Mouse (Mus musculus) megakaryocyte, embryonic 14.5 days (primary cell): ENCODE results near the gene Scai. TPM values are rescaled to one million over a fixed set of nuclear protein-coding genes. Genes with fewer than 3 reads are reported as not detected.

Source experiments
- H3K27me3 ChIP-seq: replicated peaks from 2 replicates; pipeline ENCODE3; 2012; ENCODE audit warnings: inconsistent platforms
- H3K36me3 ChIP-seq: replicated peaks from 2 replicates; pipeline ENCODE3; 2012; ENCODE audit warnings: low read length, inconsistent platforms, mixed read lengths
- H3K4me1 ChIP-seq: 2 replicates; pipeline ENCODE4 v1.6.1; 2012; ENCODE audit warnings: inconsistent platforms
- H3K4me3 ChIP-seq: replicated peaks from 2 replicates; pipeline ENCODE3; 2012; ENCODE audit warnings: moderate library complexity, mild to moderate bottlenecking, inconsistent platforms
- H3K9me3 ChIP-seq: 2 replicates; pipeline ENCODE4 v1.6.1; 2012; ENCODE audit warnings: inconsistent platforms
- FLI1 ChIP-seq: IDR thresholded peaks from 2 replicates; pipeline ENCODE4 v1.6.1; 2012; ENCODE audit warnings: low read length, inconsistent platforms, mixed read lengths
- GATA1 ChIP-seq: IDR thresholded peaks from 3 replicates; pipeline ENCODE4 v1.6.1; 2012; ENCODE audit warnings: mixed read lengths, low read length, inconsistent platforms, borderline replicate concordance
- polyA plus RNA-seq: library from polyadenylated mRNA; stranded (reverse); fragments of >175 nt; gene quantifications from 2 replicates; pipeline ENCODE4 v1.2.3, GENCODE M21; 2012; ENCODE audit warnings: low replicate concordance; ENCODE audit not compliant: insufficient read depth

The Scai gene
- polyA plus RNA-seq, 1 experiment = 7.7 TPM

DNA sequence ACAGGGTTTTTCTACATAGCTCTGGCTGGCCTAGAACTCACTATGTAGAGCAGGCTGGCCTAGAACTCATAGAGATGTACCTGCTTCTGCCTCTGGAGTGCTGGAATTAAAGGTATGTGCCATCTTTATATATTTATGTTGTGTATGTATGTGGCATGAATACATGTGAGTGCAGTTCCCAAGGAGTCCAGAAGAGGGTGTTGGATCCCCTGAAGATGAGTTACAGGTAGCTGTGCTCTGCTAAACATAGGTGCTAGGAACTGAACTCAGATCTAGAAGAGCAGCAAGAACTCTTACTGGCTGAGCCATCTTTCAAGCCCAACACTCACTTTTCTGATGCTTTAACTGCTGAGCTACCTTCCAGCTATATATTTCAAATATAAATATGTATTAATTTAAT, 92.5 kb downstream of the Scai start:
- H3K9me3 ChIP-seq = no peaks in the 10 kb centered on the region
- no peaks in the 10 kb centered on the region for H3K4me1 ChIP-seq
- no peak for TF ChIP-seq GATA1
- TF ChIP-seq FLI1 = no peak
- no peaks in the 10 kb centered on the region for H3K27me3 ChIP-seq
- peaks cover 38% of the 10 kb centered on the region for H3K36me3 ChIP-seq
- H3K4me3 ChIP-seq = no peak overlapping the region

DNA sequence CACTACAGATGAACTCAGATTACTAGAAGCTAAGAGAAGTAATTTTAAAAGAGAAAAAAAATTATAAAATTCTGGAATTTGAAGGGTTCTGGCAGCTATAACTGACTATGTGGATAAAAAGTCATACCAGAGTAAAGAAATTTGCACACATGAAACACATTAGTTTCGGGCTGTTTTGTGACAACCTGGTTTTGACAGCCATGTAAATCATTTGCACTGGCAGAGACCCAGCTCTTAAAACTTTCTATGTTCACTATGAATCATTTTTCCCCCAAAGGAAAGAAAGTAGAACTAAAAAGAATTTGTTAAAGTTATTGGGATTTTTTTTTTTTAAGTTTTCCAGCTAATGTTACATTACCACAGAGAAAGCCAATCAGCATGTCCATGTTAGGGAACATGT, 98.6 kb downstream of the Scai start:
- Histone ChIP-seq H3K9me3 (no peaks in the 10 kb centered on the region), H3K4me1 (no peaks in the 10 kb centered on the region), H3K27me3 (no peaks in the 10 kb centered on the region), H3K4me3 (no peak overlapping the region), H3K36me3 (peaks cover 39% of the 10 kb centered on the region)
- no peak for TF ChIP-seq FLI1
- TF ChIP-seq GATA1 = no peak

DNA sequence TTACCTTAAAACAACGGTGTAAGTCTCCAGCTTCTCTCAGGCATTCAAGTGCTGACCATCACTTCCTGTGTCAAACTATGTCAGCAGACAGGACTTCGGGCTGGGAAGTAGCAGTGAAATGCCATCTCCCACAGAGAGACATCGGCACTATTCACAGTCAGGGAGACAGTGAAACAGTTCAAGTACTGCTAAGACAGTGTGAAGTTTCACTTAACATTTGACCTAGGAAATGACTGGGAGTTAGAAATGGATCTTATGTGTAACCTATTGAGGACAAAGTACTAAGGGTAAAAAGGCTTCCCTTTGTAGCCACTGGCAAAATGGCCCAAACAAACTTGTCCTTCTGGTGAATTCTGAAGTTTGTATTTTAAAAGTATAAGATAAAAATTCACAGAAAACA, 107.8 kb downstream of the Scai start:
- Histone ChIP-seq H3K27me3 (no peaks in the 10 kb centered on the region), H3K36me3 (peaks cover 64% of the 10 kb centered on the region), H3K9me3 (no peaks in the 10 kb centered on the region), H3K4me1 (no peaks in the 10 kb centered on the region), H3K4me3 (no peak overlapping the region)
- no peak for TF ChIP-seq GATA1
- TF ChIP-seq FLI1 = no peak

DNA sequence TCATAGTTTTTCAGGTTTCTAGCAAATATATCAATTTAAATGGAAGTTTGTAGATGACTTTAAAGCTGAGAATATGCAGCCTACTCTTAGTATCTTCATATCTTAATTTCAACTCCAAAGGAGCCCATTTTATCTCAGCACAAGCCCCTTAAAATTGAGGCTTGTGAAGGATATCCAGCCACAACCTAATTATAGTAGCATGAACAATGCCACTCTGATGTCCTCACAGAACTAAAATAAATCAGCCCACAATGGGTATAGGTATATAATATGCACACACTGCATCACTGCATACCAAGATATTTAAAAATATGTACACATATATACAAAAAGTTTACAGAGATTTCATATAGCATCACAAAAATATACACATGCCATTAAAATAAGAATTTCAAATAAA, 119.9 kb downstream of the Scai start:
- H3K27me3 ChIP-seq = no peaks in the 10 kb centered on the region
- H3K4me3 ChIP-seq = no peak overlapping the region
- TF ChIP-seq GATA1 (no peak), FLI1 (no peak)
- H3K36me3 ChIP-seq = peaks cover 3% of the 10 kb centered on the region
- H3K9me3 ChIP-seq = no peaks in the 10 kb centered on the region
- peaks cover 26% of the 10 kb centered on the region for H3K4me1 ChIP-seq

DNA sequence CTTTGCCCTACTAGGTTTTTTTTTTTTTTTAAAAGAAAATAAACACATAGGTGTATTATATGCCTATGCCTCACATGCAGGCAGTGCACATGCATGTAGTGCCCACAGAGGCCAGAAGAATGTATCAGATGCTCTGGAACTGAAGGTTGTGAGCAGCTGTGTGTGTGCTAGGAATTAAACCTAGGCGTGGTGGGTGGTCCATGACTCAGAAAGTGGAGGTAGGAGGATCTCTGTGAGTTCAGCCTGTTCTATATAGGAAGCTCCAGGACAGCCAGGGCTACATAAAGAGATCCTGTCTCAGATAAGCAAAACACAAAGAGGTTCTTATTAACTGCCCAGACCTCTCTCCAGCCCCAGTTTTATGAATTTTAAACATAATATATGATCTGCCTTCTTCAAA, 121.4 kb downstream of the Scai start:
- peaks cover 32% of the 10 kb centered on the region for H3K4me1 ChIP-seq
- TF ChIP-seq GATA1 (no peak), FLI1 (no peak)

DNA sequence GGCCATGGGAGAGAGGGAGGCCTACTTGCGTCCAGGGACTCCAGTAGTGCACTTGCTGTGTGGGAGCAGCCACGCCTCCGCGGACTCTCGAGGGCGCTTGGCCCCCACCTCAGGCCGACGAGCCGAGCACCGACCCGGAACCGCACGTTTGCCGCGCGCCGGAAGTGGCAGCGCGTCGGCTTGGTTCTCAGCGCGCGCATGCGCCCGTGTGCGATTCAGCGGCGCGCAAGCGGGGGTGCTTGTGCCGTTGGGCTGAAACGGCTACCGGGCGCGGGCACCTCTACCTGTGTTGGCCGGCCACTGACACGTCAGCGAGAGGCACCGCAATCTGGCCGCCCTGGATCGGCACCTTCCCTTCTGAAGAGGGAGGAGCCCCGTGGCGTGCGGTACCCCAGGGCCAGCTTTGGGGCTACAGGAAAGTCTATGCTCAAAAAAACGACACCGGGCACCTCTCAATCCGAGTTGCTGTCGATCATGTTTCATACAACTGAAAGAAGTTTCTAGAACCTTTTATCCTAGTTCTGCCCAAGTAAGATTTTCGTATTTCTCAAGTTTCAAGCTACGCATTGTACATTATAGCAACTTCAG, 125.0 kb downstream of the Scai start, which contains the start of gene Golga1:
Gene Golga1, minus strand, starts transcription at position 142 of the 588 bp plus-strand sequence.
- Histone ChIP-seq H3K27me3 (no peaks in the 10 kb centered on the region), H3K9me3 (no peaks in the 10 kb centered on the region), H3K4me3 (peak within 1 kb of the TSS; percentile 99), H3K4me1 (peaks cover 31% of the 10 kb centered on the region), H3K36me3 (peaks cover 25% of the 10 kb centered on the region)
- TF ChIP-seq FLI1 = peak; percentile 70; the same call in 1 of the 2 replicates
- TF ChIP-seq GATA1 = no peak

More for the DNA sequence above, 121.4 kb downstream of the Scai start:
- H3K27me3 ChIP-seq = no peaks in the 10 kb centered on the region
- H3K4me3 ChIP-seq = no peak overlapping the region
- no peaks in the 10 kb centered on the region for H3K36me3 ChIP-seq
- no peaks in the 10 kb centered on the region for H3K9me3 ChIP-seq

DNA sequence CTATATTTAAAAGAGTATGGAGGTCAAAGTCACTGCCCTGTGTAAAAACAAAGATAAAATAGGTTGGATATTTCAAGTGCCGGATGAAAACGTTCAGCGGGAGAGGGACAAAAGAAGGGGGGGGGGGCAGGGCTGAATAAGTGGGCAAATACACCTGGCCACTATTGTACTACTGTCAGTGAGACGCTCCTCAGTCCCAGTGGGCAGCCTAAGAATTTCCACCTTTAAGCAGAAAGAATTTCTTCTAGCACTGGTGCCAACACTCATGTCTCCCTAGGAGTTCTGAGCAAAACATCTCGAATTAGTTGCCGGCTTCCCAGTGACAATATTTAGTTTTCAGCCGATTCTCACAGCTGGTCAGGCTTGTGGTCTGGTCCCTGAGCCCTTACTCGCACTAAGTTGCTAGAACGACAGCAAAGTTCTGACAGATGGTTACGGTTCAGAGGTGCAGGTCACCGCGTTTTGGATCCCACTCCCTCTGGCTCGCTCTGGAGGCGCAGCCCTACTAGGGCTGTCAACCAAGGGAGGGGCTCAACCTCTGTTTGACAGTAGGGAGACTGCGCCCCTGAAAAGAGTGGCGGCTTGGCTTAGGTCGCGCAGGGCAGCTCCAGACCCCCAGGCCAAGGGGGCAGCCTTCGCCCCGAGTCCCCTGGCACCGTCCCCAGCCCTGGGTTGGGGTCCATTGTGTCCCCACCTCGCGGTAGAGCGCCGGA, 125.7 kb downstream of the Scai start:
- no peaks in the 10 kb centered on the region for H3K9me3 ChIP-seq
- H3K4me1 ChIP-seq = peaks cover 26% of the 10 kb centered on the region
- H3K27me3 ChIP-seq = no peaks in the 10 kb centered on the region
- H3K4me3 ChIP-seq = peak overlapping the region; percentile 99
- H3K36me3 ChIP-seq = peaks cover 32% of the 10 kb centered on the region
- TF ChIP-seq FLI1 = no peak

DNA sequence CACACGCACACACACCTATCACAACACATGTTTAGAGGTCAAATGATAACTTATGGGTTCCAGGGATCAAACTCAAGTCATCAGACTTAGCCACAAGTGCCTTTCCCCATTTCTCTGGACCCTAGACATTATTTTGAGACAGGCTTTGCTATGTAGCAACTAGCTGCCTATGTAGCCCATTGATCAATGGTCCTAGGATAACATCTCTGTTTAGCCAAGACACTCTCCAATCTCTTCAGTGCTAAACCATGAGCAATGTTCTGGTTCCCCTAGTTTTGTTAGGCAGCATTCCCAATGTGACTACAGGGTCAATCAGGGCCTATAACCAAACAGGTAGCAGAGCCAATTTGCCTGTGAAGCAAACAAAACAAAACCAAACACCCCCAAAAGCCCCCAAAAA, 142.0 kb downstream of the Scai start:
- Histone ChIP-seq H3K9me3 (no peaks in the 10 kb centered on the region), H3K36me3 (peaks cover 92% of the 10 kb centered on the region), H3K27me3 (no peaks in the 10 kb centered on the region), H3K4me3 (no peak overlapping the region), H3K4me1 (no peaks in the 10 kb centered on the region)
- TF ChIP-seq FLI1 = no peak
- TF ChIP-seq GATA1 = no peak

DNA sequence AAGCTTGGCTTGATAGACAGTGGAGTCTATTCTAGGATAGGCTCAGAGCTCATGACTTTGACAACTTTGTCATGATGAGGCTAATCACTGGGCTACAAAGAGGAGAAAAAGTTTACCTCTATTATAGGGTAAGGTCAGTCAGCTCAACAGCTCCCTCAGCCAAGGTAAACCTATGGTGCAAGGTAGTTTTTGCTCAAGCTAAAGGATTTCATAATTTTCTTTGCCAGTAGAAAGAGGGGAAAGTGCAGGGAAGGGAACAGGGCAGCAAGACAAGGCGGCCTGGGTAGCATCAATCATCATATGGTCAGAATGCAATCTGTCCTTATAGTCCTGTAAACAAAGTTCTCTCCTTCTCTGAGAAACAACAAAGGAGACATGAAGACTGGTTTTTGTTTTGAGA, 150.3 kb downstream of the Scai start:
- H3K9me3 ChIP-seq = no peaks in the 10 kb centered on the region
- H3K36me3 ChIP-seq = peaks cover 85% of the 10 kb centered on the region
- no peaks in the 10 kb centered on the region for H3K27me3 ChIP-seq
- no peaks in the 10 kb centered on the region for H3K4me1 ChIP-seq
- H3K4me3 ChIP-seq = no peak overlapping the region
- TF ChIP-seq FLI1 (no peak), GATA1 (no peak)

DNA sequence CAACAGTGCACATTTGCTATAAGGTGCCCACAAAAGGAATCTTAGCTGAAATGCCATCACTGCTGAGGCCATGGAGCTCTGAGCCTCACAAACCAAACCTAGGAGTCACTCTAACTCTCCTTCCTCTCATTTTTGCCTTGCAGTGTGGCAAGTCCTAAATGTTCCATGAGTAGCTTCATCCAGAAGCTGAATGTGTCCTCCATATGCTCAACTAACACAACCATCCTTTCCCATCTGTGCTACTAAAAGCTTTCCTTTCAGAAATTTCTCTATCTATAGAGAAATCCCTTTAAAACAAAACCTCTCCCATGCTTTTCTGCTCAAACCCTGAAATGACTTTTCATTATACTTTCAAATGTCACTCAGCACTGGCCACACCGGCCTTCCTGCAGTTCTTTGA, 158.9 kb downstream of the Scai start:
- Histone ChIP-seq H3K9me3 (no peaks in the 10 kb centered on the region), H3K4me1 (peaks cover 38% of the 10 kb centered on the region), H3K36me3 (peaks cover 82% of the 10 kb centered on the region), H3K4me3 (no peak overlapping the region), H3K27me3 (no peaks in the 10 kb centered on the region)
- TF ChIP-seq FLI1 (no peak), GATA1 (no peak)

DNA sequence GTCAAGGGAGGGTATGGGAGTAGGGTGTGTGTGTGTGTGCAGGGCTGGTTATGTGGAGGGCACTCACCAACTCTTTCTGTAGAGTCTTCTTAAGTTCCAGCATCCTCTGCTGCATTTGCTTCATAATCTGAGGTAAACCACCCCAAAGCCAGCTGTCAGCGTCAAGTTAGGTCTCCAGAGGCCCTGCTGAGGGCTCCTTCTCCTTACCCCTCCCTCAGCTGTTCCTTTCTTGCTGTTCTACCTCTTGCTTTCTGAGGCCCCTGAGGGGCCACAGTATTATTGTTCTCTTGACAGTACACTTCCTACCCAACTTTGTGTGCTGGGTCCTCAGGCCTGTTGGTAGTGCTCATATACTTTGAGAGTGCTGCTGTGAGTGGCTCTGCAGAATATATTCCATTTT, 170.5 kb downstream of the Scai start:
- Histone ChIP-seq H3K4me1 (no peaks in the 10 kb centered on the region), H3K36me3 (peaks cover 93% of the 10 kb centered on the region), H3K4me3 (no peak overlapping the region), H3K9me3 (no peaks in the 10 kb centered on the region), H3K27me3 (no peaks in the 10 kb centered on the region)
- TF ChIP-seq GATA1 (no peak), FLI1 (no peak)
